Mouse (Mus musculus) neural tube, embryonic 11.5 days (tissue): ENCODE measurements around the gene Svep1. TPM values are rescaled to one million over a fixed set of nuclear protein-coding genes. Genes with fewer than 3 reads are reported as not detected.
A peak's percentile ranks its signal among the peaks of the same experiment; 100 is the strongest.

Experiments
- ATAC-seq: fragments of 200-750 bp; cut with Nextera tagmentation; 2 replicates; pipeline ENCODE4 v1.8.0; 2017; ENCODE audit warnings: moderate number of reproducible peaks, mild to moderate bottlenecking, moderate TSS enrichment, moderate library complexity; ENCODE audit not compliant: insufficient read depth, low FRiP score, low TSS enrichment
- DNase-seq: peaks from one replicate; pipeline ENCODE4 v3.0.0-alpha.2; 2015; ENCODE audit warnings: low spot score
- H3K27ac ChIP-seq: fragments of 300-500 bp; sonication (generic); 2 replicates; pipeline ENCODE4 v1.5.1; 2014; ENCODE audit warnings: low read depth, mild to moderate bottlenecking, low read length
- H3K27me3 ChIP-seq: fragments of 300-500 bp; sonication (generic); 2 replicates; pipeline ENCODE4 v1.6.1; 2014; ENCODE audit warnings: mild to moderate bottlenecking, low read length, mixed read lengths; ENCODE audit not compliant: control insufficient read depth, insufficient read depth
- H3K36me3 ChIP-seq: fragments of 300-500 bp; sonication (generic); 2 replicates; pipeline ENCODE4 v1.6.1; 2014; ENCODE audit warnings: mild to moderate bottlenecking, low read length, moderate library complexity, mixed read lengths; ENCODE audit not compliant: control insufficient read depth, insufficient read depth
- H3K4me1 ChIP-seq: fragments of 300-500 bp; sonication (generic); 2 replicates; pipeline ENCODE4 v1.6.1; 2014; ENCODE audit warnings: low read length, mixed read lengths; ENCODE audit not compliant: control insufficient read depth, insufficient read depth
- H3K4me2 ChIP-seq: fragments of 300-500 bp; sonication (generic); 2 replicates; pipeline ENCODE4 v1.6.1; 2014; ENCODE audit warnings: low read depth, mild to moderate bottlenecking, moderate library complexity
- H3K4me3 ChIP-seq: fragments of 300-500 bp; sonication (generic); 2 replicates; pipeline ENCODE4 v1.5.1; 2014; ENCODE audit warnings: low read depth, low read length
- H3K9ac ChIP-seq: fragments of 300-500 bp; sonication (generic); 2 replicates; pipeline ENCODE4 v1.6.1; 2014; ENCODE audit warnings: mild to moderate bottlenecking, low read length
- H3K9me3 ChIP-seq: fragments of 300-500 bp; sonication (generic); 2 replicates; pipeline ENCODE4 v1.6.1; 2016; ENCODE audit warnings: low read length; ENCODE audit not compliant: control insufficient read depth
- WGBS: fragments of 180-500 bp; shearing (Covaris S2); extraction: QIAGEN DNeasy Blood & Tissue Kit; methylation state at CpG from one replicate; pipeline ENCODE4 v1.1.7; 2014; 5-methylcytosine and 5-hydroxymethylcytosine counted together
- polyA plus RNA-seq: library from polyadenylated mRNA; unstranded; fragments of >200 nt; fragmentation: Nextera tagmentation; extraction: Ambion mirVana; gene quantifications from 2 replicates; pipeline ENCODE4 v1.2.1, GENCODE M21; 2014

The Svep1 gene
- polyA plus RNA-seq, 1 experiment from 2014 or later: 1.5 TPM

DNA sequence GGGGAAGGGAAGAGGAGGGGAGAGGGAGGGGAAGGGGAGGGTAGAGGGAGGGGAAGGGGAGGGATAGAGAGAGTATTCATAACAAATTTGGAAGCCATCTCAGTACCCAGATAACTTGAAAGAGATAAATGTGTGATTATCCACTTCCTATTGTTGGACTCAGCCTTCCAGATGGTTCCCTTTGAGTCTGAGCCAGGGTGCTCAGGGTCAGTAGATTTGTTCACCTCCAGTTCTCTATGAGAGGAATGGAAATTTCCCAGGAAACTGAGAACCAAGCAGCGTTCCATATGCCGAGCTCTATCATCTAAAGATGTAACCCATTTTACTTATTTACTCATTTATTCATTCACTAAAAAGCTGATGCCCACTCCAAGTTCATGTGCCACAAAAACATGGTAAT, 44.8 kb downstream of the Svep1 start:
- Histone ChIP-seq H3K9me3 (no peaks in the 10 kb centered on the region), H3K27me3 (no peaks in the 10 kb centered on the region), H3K9ac (no peak overlapping the region), H3K4me2 (no peak overlapping the region), H3K4me1 (no peaks in the 10 kb centered on the region), H3K4me3 (no peak overlapping the region), H3K36me3 (no peaks in the 10 kb centered on the region), H3K27ac (no peak overlapping the region)
- DNase-seq (no peak), ATAC-seq (no peak)
- WGBS: 88% methylated on average over 2 of the region's 2 CpGs

DNA sequence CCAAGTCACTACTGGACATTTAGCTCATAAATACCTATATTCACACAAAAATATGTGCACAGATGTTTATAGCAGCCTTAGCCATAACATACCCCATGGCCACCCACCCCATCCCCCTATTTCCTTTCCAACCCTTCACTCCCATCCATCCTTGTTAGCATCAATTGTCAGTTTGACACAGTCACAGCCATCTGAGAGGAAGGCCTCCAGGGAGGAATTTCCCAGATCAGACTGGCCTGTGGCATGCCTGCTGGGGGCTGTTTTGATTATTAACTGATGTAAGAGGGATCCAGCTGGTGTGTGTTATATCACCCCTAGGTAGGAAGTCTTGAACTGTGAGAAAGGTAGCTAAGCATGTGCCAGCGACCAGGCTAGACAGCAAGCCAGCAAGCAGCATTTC, 47.1 kb downstream of the Svep1 start:
- Histone ChIP-seq H3K9ac (no peak overlapping the region), H3K4me2 (no peak overlapping the region), H3K36me3 (no peaks in the 10 kb centered on the region), H3K27me3 (no peaks in the 10 kb centered on the region), H3K4me3 (no peak overlapping the region), H3K4me1 (no peaks in the 10 kb centered on the region), H3K27ac (no peak overlapping the region; the same call in 1 of the 2 replicates), H3K9me3 (no peaks in the 10 kb centered on the region)
- WGBS: 32% methylated on average over 1 of the region's 1 CpGs
- DNase-seq (peak; percentile 34), ATAC-seq (peak; percentile 53)

DNA sequence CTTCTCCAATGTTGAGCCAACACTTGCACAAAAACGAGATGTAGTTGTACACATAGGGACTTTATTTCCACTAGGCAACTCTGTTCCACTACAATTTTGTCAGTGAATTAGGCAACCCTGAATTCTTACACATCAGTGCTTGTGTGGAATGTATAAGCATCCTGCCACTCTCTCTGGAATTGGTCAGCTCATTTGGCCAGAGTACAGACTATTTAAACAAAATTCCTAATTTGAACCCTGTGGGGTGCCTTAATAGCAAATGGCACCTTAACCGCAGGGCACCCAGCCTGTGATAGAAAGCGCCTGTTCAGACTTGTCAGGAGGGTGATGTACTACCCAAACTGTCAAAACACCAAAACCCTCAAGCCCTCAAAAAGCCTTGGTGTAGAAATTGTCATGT, 56.4 kb downstream of the Svep1 start:
- Histone ChIP-seq H3K4me2 (no peak overlapping the region), H3K9ac (no peak overlapping the region), H3K4me3 (no peak overlapping the region), H3K36me3 (no peaks in the 10 kb centered on the region), H3K4me1 (no peaks in the 10 kb centered on the region), H3K27ac (no peak overlapping the region), H3K9me3 (peaks cover 2% of the 10 kb centered on the region; the same call in 1 of the 2 replicates), H3K27me3 (no peaks in the 10 kb centered on the region)
- 69% methylated on average over 3 of the region's 3 CpGs for WGBS
- no peak for DNase-seq
- ATAC-seq: no peak

DNA sequence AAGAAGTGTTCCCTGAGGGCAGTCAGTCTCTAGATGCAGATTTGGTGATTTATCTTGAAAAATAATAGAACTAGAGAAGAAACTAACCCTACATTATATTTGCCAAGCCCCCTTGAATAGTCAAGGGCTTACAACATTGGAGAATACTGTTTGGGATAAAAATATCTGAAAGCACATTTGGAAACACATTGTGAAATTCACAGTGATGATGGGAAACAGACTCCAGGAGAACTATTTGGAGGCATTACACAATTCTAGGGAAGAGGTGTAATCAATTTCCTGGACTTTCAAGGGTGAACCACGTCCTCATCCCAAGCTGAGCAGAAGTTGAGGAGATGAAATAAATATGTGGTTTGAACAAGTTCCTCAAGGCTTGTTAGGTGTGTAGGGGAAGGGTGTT, 57.5 kb downstream of the Svep1 start:
- H3K4me2 ChIP-seq: no peak overlapping the region
- no peak for ATAC-seq
- no peaks in the 10 kb centered on the region for H3K27me3 ChIP-seq
- no peaks in the 10 kb centered on the region for H3K36me3 ChIP-seq
- no peak overlapping the region for H3K9ac ChIP-seq
- no peak overlapping the region for H3K27ac ChIP-seq
- peaks cover 2% of the 10 kb centered on the region; the same call in 1 of the 2 replicates for H3K9me3 ChIP-seq
- no peaks in the 10 kb centered on the region for H3K4me1 ChIP-seq
- 61% methylated on average over 1 of the region's 1 CpGs for WGBS
- no peak overlapping the region for H3K4me3 ChIP-seq
- no peak for DNase-seq

DNA sequence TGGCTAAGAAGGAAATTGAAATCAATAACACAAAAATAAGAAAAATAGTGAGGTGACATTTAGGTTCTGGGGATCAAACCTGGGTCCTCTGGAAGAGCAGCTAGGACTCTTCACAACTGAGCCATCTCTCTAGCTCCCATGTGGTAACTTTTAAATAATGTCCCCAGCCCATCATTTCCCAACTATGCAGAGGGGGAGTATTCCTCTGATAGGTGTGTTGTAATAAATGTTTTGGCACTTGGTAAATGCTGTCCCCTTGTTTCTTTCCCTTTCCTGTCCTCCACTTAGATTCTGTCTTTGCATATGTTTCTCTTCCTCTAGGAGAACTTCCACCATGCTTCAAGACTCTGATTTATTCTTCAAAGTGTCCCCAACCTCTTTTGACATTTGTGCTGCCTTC, 58.1 kb downstream of the Svep1 start:
- H3K4me1 ChIP-seq: no peaks in the 10 kb centered on the region
- no peak for DNase-seq
- no peak overlapping the region for H3K4me2 ChIP-seq
- no peak overlapping the region for H3K9ac ChIP-seq
- no peaks in the 10 kb centered on the region for H3K27me3 ChIP-seq
- no peak overlapping the region for H3K27ac ChIP-seq
- H3K36me3 ChIP-seq: no peaks in the 10 kb centered on the region
- peaks cover 2% of the 10 kb centered on the region; the same call in 1 of the 2 replicates for H3K9me3 ChIP-seq
- no peak overlapping the region for H3K4me3 ChIP-seq
- ATAC-seq: no peak

DNA sequence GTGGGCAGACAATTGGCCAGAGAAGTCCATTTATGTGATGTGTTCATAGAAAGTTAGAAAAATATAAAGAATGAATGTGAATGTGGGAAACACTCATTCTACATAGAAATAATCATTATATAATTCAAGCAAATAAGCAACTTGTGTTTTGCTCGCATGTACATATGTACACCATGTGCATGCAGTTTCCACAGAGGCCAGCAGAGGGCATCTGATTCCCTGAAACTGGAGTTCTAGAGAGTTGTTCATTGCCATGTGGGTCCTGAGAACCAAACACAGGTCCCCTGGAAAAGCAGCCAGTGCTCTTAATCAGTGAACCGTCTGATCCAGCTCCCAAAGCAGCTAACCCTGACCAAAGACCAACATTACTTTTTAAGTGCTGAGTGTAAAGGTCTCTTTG, 60.0 kb downstream of the Svep1 start:
- 94% methylated on average over 2 of the region's 2 CpGs for WGBS
- no peaks in the 10 kb centered on the region for H3K36me3 ChIP-seq

DNA sequence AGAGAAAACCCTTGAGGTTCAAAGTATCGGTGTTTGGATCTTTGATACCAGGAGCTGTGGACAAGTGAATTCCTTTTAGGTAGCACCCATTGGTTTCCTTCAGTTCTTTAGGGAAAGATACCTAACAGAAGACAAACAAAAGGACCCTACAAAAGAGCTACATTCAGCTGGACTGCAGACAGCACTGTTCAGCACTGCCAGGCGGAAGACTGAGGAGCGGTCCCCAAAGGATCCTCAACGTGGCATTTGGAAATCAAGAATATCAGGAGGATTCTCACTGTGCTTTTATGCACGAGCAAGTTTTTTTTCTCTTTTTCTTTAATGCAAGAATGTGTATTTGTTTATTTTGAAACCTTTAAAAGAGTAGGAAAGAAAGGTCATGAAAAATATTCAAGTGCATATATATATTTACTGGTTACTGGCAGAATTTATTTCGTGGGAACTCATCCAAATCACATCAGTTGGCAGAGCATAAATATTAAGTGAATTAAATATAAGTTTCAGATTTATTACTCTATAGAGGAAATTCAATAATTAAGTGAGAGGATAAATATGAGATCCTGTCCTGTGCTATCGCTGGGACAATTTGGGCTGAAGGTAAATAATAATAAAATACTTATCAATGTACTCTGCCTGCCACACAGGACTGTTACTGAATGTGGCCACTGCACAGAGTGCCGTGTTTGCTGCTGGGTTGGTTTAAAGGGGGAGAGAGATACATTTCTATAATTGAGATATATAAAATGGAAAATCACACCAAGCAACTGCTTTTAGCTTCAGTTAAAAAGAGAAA, 66.7 kb downstream of the Svep1 start:
- no peak overlapping the region for H3K4me3 ChIP-seq
- H3K27ac ChIP-seq: no peak overlapping the region
- 89% methylated on average over 8 of the region's 8 CpGs for WGBS
- H3K36me3 ChIP-seq: no peaks in the 10 kb centered on the region
- H3K27me3 ChIP-seq: no peaks in the 10 kb centered on the region
- DNase-seq (no peak), ATAC-seq (no peak)
- H3K9ac ChIP-seq: no peak overlapping the region
- no peaks in the 10 kb centered on the region for H3K4me1 ChIP-seq
- H3K4me2 ChIP-seq: no peak overlapping the region
- no peaks in the 10 kb centered on the region for H3K9me3 ChIP-seq

More for the DNA sequence above, 60.0 kb downstream of the Svep1 start:
- ATAC-seq: no peak
- no peak overlapping the region for H3K4me2 ChIP-seq
- no peaks in the 10 kb centered on the region for H3K4me1 ChIP-seq
- H3K27ac ChIP-seq: no peak overlapping the region
- H3K9ac ChIP-seq: no peak overlapping the region
- H3K9me3 ChIP-seq: peaks cover 2% of the 10 kb centered on the region; the same call in 1 of the 2 replicates
- no peak for DNase-seq
- no peak overlapping the region for H3K4me3 ChIP-seq
- H3K27me3 ChIP-seq: no peaks in the 10 kb centered on the region

DNA sequence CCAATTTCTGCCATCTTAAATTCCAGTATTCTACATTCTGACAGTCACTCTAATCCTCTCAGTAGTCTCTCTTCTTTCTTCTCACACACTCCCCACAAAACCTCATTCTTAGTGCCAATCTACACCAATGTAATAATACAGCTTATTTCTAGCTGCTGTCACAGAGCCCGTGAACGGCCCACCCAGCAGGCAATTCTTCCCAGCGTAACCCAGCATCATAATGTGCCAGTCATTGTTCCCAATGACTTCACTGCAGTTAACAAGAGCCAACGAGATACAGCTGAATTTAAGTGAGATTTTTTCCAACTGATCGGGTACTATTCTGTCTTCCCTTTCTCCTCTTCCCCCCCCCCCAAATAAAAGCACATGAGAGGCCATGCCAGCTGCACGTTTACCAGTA, 67.4 kb downstream of the Svep1 start:
- Histone ChIP-seq H3K9ac (no peak overlapping the region), H3K27ac (no peak overlapping the region), H3K4me3 (no peak overlapping the region), H3K9me3 (no peaks in the 10 kb centered on the region), H3K27me3 (no peaks in the 10 kb centered on the region), H3K36me3 (no peaks in the 10 kb centered on the region), H3K4me1 (no peaks in the 10 kb centered on the region), H3K4me2 (no peak overlapping the region)
- no peak for ATAC-seq
- WGBS: 66% methylated on average over 6 of the region's 6 CpGs
- DNase-seq: no peak

DNA sequence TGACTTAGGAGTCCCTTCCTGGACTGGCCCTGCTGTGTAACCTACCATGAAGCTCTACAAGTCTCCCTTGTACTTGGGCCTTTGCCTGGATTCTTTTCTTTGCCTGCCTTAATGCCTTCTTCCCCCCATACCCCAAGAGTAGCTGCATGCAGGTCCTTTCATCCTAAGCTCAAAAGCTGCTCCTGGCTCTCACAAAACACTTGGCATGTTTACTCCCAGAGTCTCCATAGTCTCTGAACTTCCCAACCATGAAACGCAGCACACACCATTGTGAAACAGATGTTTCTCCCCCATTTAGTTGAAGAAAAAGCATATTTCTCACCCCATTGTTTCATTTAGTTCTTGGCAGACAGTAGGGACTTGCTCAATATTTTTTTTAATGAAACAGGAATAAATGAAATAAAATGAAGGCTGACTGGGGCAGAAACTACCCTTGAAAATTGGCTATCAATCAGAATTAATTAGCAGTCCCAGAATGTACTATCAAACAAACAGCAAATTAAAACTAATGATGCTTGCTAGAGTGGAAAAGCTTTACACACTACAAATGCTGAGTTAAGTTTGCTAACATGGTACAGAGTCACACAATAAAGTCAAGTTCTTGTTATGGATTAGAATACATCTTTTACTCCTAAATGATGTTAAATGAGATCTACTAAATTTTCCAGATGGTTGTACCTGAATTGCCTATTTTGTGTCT, 72.9 kb downstream of the Svep1 start:
- ATAC-seq (no peak), DNase-seq (no peak)
- Histone ChIP-seq H3K4me2 (no peak overlapping the region), H3K36me3 (no peaks in the 10 kb centered on the region), H3K27me3 (no peaks in the 10 kb centered on the region), H3K4me1 (no peaks in the 10 kb centered on the region), H3K9ac (no peak overlapping the region), H3K4me3 (no peak overlapping the region), H3K9me3 (no peaks in the 10 kb centered on the region), H3K27ac (no peak overlapping the region)
- WGBS: 72% methylated on average over 1 of the region's 1 CpGs
